Mouse (Mus musculus): ENCODE results near the gene Ttc19.

DNA sequence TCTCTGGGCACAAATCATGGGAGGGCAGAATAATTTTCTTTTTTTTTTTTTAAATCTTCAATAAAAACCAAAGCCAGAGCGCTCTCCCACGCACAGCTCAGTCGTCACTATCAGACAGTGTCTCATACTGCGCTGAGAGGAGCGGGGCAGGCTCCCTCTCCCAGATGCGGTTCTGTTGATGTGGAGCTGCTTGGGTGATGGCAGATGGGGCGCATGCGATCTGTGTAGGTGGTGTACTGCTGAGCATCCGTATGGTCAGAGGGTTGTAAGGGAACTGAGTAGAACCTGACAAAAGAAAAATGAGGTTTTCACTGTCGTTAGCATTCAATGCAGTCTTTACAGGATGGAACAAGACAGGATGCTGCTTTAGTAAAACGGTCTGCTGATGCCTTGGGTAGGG lies 36.5 kb downstream of the Ttc19 start:
- no peak for TF ChIP-seq CTCF (IDR thresholded peaks at IDR 0.05; ENCODE audit: extremely low read depth, insufficient read length, insufficient replicate concordance, low read depth, low read length)
- no peak for TF ChIP-seq POLR2A (IDR thresholded peaks at IDR 0.05; ENCODE audit: low read depth, low read length)

All from small intestine, adult 2 months (tissue).